Mouse (Mus musculus): Measurements from ENCODE around the gene Polh. TPM values are rescaled to one million over a fixed set of nuclear protein-coding genes. Genes with fewer than 3 reads are reported as not detected.

Gene Polh
- 1 to 10 TPM; 7.2 to 9.0 (median 8.5) TPM for total RNA-seq (2022)

- peak; percentile 88 for DNase-seq (ENCODE audit: low spot score)
Measured at GRCm38 (mm10) chr17:46202421-46203071, at the start of gene Polh, which contains the start of gene Xpo5. Gene Polh (minus strand): TSS chr17:46202645. Gene Xpo5 (plus strand): TSS chr17:46202782.

GRCm38 (mm10) chr17:46251174-46251573, 48.7 kb upstream of the Polh start:
- DNase-seq (ENCODE audit: low spot score), result no peak

DNA sequence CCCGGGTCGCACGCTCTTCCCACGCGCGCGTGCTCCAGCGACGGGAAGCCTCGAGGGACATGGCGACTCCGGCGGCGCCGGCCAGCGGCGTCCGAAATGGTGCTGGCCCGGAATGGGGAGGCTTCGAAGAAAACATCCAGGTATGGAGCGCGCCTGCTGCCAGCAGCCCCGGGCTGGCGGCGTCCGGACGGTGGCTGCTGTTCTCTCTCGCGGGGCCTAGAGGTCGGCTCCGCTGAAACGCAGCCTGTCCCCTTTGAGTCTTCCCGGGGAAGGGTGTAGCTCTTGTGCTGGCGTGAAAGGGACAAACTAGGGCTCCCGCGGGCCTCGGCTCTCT, 45.7 kb upstream of the Polh start:
- no peak for DNase-seq (ENCODE audit: low spot score)

DNA sequence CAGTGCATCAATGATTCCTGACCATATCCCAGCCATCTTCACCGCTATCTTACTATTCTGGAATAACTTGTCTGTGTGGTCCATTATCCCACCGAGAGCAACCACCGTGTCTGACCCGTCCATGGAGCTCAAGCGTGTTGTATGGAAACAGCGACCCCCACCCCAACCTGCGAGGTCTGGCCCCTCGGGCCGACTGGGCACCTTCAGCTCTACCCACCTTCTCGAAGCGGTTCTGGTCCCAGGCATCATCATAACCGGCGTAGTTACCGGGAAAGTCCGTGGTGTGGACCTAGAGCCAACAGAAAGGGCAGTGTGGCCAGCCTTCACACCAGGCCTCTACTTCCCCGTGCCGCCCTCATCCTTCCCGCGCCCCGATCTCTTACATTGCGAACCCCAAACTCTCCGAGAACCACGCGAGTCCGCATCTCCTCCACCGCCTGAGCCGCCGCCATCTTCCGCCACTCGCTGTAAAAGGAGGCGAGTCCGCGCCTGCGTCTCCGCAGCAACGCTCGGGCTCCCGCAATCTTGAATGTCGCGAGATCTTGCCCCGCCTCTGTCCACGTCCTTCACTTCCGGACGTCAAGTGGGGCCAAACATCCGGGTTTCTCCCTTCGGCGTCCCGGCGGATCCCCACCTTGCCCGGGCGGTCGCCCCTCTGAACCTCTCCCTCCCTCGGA, 45.2 kb upstream of the Polh start, which contains the start of the genes Polr1c and Yipf3:
Gene Polr1c, minus strand, starts transcription at position 543 of the 677 bp plus-strand sequence.
Gene Yipf3, plus strand, starts transcription at position 569 of the 677 bp plus-strand sequence.
- peak; percentile 97 for DNase-seq (ENCODE audit: low spot score)

DNA sequence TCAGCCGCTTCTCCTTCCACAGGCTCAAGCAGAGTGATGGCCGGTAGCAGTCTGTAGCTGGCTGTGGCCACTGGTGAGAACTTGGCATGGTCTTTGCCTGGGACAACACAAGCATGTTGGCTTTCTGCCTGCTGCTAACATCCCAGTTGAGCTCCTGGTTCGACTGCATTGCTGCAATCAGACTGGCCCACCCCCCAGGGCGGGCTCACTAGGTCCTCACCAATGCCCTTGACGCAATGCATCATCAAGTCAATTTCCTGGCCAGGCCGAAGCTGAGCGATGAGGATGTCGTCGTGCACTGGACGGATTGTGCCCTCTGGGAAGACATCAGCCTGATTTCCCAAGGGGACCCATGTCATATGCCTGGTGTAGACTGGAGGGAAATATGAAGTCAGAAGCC, 42.1 kb upstream of the Polh start:
- DNase-seq (ENCODE audit: low spot score), result no peak

- no peak for DNase-seq (ENCODE audit: low spot score)
Measured at GRCm38 (mm10) chr17:46243624-46244023, 41.2 kb upstream of the Polh start.

DNA sequence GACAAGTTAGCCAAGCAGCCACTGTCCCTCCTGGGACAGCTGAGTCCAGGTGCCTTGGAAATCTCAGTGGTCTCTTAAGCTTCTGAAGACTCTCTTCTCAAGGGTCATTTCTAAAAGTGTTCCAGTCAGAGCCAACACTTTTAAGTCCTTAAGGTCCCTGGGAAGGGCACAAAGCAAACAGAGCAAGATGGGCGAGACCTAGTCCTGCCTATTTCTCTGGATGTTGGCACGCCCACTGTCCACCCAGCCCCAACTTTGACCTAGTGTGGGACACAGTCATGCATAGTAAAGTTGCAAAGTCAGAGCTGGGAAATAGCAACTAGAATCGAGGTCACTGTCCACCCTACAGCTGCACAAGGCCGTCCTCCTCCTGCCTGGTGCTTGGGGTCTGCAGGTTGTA, 40.5 kb upstream of the Polh start:
- no peak for DNase-seq (ENCODE audit: low spot score)

DNA sequence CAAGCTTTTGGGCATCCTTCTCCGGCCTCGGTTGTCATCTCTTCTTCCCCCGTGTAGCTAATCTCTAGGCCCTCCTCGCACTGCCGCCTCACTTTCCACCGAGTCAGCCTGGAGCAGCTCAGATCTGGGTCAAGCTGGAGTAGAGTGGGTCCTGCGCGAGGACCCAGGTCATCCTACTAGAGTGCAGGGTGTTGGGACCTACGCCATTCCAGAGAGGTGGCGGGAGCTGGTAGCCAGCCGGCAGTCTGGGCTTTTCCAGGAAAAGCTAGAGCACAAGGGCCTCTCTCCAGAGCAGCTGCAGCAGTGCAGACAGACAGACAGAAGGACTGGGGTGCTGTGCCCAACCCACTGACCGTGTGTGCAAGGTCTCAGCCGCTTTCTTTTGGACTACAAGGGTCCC, 39.8 kb upstream of the Polh start:
- no peak for DNase-seq (ENCODE audit: low spot score)

DNA sequence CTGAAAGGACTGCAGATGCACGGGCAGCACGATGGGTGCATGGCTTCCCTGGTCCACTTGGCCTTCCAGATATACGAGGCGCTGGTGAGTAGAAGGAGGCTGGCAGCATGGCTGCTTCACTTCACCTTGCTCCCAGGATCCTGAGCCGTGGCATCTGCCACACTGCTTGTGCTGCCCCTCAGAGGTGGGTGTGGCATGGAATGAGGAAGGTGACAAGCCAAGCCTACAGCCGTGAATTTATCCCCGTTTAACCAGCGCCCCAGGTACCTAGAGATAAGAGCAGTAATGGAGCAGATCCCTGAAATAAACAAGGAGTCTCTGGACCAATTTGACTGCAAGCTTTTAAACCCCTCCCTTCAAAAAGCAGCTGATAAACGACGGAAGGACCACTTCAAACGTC, 39.0 kb upstream of the Polh start:
- no peak for DNase-seq (ENCODE audit: low spot score)

GRCm38 (mm10) chr17:46239516-46240114, 37.2 kb upstream of the Polh start:
- no peak for DNase-seq (ENCODE audit: low spot score)

GRCm38 (mm10) chr17:46237480-46237879, 35.0 kb upstream of the Polh start:
- no peak for DNase-seq (ENCODE audit: low spot score)

DNA sequence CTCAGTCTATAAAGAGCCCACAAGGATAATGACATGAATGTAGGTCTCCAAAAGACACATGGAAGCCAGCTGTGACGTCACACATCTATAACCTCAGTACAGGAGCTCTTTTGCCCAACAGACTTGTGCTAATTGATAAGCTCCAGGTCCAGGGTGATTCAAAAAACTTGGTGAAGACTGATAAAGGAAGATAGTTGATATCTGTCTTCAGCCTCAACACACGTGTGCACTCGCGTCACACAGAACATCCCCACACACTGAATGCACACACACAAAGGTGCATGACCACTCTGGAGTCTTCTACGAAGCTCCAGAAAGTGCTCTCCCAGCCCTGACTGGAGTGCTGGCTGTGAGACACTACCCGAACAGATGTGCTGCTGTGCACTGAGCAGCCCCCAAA, 34.6 kb upstream of the Polh start:
- DNase-seq (ENCODE audit: low spot score), result no peak

DNA sequence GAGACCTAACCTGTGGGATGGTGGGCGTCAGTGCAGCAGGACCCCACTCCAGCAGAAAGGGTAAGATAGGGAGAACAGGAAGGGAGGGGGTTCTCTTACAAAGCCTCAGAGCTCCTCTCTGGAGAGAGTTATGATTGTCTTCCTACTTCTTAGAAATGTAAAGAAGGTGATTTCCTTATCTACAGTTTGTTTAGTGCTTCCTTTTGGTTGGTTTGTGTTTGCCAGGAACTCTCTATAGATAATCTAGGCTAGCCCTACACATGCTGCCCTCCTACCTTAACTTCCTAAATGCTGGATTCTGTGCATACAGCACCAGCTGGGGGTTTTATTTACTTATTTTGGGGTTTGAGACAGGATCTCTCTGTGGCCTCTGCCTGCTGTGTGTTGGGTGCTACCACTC, 33.6 kb upstream of the Polh start:
- no peak for DNase-seq (ENCODE audit: low spot score)

GRCm38 (mm10) chr17:46227576-46227975, 25.1 kb upstream of the Polh start:
- DNase-seq (ENCODE audit: low spot score), result no peak

- DNase-seq (ENCODE audit: low spot score), result no peak
Measured at GRCm38 (mm10) chr17:46221601-46222000, 19.2 kb upstream of the Polh start.

DNA sequence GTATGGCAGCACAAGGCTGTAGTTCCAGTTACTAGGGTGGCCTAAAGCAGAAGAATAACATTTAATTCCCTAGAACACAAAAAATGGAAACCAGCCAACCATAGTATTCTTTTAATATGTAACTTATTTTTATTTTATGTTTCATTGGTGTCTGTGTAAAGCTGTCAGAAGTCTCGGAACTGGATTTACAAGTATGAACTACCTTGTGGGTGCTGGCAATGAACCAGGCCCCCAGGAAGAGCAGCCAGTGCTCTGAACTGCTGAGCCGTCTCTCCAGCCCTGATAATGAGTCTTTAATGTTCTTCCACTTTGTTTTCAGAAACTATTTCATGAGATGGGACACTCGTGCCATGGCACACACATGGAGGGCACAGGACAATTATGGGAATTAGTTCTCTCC, 8.1 kb upstream of the Polh start:
- no peak for DNase-seq (ENCODE audit: low spot score)

DNA sequence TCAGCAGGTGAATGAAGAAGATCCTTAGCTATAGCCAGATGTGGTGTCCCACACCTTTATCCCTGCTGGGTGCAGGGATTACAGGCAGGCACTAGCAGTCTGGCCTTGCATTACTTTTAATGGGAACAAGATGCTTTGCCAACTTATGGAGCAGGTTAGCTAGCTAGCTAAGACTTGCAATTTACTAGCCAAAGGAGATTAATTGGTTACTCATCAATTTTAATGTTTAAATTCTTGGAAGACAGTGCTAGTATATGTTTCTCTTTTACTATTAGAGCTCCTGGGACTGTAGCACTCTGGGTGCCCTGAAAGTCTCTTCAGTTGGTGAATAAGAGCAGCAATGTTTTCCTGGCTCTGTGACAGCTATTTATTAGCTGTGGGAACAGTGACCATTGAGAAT, 4.2 kb upstream of the Polh start:
- DNase-seq (ENCODE audit: low spot score), result no peak

DNA sequence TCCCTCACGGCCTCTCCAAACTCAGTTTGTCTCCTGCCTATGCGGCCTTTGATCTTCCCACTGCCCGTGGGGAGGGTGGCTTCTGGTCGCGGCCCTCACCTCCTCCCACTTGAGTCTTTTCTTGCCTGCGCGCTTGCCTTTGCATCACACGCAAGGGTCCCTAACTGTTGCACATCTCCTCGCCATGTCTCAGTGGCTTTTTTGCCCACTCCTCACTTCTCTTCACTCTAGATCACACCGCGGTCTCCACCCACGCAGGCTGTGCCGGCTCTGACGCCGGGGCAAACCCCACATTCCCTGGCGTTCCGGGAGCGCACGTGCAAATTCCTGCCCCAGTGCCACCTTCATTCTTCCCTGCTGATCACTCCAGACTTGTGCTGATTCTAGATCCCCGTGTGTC, 633 bp upstream of the Polh start:
- DNase-seq (ENCODE audit: low spot score), result peak; percentile 16

DNA sequence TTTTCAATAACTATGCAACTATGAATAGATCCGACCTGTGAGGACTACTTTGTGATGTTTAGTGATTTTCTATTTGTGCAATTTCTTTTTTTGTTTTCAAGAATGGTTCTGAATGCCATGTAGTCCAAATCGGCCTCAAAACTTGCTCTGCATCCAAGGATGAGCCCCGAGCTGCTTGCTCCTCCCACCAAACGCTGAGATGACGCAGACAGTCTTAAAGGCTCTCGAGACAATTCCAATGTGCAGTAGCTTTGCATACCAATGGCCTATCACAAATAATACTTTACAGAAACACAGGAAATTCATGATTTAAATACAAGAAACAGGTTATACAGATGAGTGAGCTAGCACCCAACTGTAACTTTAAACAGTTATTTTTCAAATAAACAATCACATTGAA, 1.3 kb downstream of the Polh start:
- DNase-seq (ENCODE audit: low spot score), result no peak

DNA sequence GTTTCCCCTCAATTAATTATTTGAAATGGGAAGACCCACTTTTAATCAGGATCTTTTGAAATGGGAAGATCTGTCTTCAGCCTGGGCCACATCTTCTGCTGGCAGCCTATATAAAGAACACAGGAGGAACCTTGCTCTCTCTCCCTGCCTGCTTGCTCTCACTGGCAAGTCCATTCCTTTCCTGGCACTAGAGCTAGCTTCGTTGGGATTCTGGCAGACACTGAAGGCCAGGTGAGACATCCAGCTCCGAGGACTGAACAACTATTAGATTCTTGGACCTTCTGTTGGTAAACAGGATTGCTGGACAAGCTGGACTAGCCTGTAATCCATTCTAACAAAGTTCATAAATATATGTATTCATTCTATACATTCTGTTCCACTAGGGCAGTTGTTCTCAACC, 13.6 kb downstream of the Polh start:
- no peak for DNase-seq (ENCODE audit: low spot score)

DNA sequence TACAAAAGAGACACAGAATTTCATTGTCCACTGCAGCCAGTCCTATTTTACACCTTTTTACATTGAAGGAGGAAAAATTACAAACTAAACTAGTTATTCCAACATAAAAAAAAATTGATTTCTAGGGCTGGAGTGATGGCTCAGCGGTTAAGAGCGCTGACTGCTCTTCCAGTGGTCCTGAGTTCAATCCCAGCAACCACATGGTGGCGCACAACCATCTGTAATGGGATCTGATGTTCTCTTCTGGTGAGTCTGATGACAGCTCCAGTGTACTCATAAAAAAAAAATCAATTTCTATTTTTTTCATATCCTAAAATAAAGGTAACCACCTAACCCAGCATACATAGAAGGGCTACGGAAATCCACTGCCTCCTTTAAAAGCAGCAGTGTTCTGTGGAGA, 20.2 kb downstream of the Polh start:
- no peak for DNase-seq (ENCODE audit: low spot score)

DNA sequence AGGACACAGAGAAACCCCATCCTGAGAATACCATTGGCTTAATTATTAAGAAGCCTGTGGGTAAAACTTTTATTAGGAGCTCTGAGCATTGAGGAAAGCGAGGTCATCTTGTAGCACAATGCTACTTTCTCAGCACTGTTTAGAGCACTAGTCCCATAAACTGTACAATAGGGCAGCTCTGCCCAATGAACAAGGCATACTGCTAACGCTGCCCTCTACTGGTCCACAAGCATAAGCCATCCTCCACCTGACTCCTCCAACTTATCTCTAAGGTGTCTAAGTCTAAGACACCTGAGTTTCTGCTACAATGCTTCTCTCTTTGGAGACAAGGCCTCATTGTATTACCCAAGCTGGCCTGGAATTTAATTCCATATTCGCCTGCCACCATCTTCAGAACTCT, 31.9 kb downstream of the Polh start:
- DNase-seq (ENCODE audit: low spot score), result no peak

DNA sequence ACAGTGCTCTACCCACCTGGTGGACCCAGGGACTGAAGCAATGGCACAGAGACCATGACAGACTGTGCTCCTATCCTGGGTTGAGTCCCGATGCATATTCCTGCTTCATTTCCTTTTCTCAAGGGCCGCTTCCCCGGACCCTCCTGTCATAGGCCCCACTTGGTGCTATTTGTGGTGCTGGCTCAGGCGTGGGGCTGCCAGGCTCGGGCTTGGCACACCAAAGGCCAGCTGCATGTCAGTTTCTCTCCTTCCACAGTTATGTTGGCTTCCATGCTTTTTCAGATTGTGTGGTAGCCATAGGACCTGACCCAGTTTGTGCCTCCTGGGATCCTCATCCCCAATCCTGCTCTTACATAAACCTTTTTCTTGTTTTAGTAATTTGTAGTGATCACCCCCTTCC, 33.7 kb downstream of the Polh start:
- no peak for DNase-seq (ENCODE audit: low spot score)
